Mouse (Mus musculus): ENCODE data around the gene Unc5a. TPM values are rescaled to one million over a fixed set of nuclear protein-coding genes. Genes with fewer than 3 reads are reported as not detected.
A peak's percentile ranks its signal among the peaks of the same experiment; 100 is the strongest.

The Unc5a gene
- total RNA-seq, 2 experiments from 2014 or later, result 66.0 to 78.0 TPM

DNA sequence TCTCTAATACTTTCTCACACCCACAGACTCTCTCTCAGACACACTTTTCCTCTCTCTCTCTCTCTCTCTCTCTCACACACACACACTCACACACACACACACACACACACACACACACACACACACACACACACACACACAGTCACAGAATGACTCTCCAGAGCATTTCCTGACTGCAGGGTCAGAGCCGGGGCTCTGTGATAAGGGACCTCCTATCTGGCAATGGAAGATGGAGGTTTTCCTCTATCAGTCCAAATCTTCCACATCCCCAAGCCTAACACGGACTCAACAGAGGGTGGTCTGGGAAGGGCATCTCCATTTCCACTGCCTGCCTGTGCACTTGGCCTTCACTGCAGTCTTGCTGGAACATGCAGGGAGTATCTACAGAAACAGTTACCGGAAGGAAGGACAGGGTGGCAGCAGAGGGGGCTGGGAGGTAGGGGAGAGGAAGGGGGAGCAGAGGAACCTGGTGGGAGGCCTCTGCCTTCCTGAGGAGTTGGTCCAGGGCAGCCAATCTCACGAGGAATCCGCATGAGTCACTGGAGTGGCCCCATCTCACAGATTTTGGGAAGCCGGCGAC is 39.1 kb downstream of the Unc5a start:
- DNase-seq (ENCODE audit: low spot score in 2 of 2), result no peak
- intact Hi-C loops (cut with DNase I), result no loop called here

- intact Hi-C loops (cut with DNase I), result no loop called here
- no peak for DNase-seq (ENCODE audit: low spot score in 2 of 2)
Observed at GRCm38 (mm10) chr13:54992215-54992614, 43.0 kb downstream of the Unc5a start.

DNA sequence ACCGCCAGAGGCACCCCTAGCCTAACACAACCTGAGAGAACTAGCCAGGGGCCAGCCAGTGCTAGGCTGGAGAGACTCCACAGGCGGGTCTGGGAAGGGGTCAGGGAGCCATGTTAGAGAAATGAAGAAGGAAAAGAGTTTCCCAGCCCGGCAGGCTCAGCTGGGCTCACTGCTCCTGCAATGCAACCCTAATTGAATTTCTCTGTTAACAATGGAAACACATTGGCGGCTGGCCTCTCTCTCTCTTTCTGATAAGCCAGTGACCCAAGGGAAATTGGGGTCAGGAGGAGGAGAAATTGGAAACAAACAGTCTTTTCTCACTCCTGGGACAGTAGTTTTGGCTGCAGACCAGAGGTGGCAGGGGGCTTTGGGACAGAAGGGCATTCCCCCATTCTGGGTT is 45.4 kb downstream of the Unc5a start:
- DNase-seq (ENCODE audit: low spot score in 2 of 2), result no peak
- intact Hi-C loops (cut with DNase I), result no loop called here

DNA sequence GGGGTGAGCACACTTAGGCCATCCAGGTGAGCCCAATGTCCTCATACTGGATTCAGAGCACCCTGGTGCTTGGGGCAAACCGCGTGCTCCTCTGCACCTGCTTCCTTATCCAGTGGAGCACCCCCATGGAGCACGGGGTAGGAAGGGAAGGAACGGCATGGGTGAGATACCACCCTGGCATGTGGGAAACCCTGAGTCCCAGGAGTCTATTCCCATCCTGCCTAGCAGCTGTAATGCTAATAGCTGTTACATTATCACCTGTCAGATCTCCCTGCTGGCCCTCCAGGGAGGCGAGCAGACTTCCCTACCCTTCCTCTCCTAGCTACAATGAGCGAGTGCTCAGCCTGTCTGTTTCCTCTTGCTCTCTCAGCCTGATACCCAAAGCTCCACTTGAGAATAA is 46.0 kb downstream of the Unc5a start:
- DNase-seq (ENCODE audit: low spot score in 2 of 2), result no peak

DNA sequence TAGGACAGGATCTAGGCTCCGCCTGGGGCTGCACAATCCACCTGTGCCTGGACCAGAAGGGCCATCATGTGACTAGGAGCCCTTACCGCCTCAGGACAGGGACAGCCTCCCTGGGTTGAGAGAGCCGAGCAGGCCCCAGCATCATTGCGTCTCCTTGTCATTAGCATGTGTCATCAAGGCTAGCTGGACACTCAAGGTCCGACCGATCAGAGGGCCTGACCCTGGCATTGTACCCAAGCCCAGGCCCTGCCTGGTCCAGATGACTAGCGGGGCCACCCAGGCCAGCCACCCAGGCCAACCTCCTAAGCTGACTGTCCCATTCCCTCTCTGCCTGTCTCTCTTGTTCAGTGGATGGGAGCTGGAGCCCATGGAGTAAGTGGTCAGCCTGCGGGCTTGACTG is 48.4 kb downstream of the Unc5a start:
- no peak for DNase-seq (ENCODE audit: low spot score in 2 of 2)
- intact Hi-C loops (cut with DNase I), result no loop called here

More for the DNA sequence above, 46.0 kb downstream of the Unc5a start:
- intact Hi-C loops (cut with DNase I), result no loop called here

DNA sequence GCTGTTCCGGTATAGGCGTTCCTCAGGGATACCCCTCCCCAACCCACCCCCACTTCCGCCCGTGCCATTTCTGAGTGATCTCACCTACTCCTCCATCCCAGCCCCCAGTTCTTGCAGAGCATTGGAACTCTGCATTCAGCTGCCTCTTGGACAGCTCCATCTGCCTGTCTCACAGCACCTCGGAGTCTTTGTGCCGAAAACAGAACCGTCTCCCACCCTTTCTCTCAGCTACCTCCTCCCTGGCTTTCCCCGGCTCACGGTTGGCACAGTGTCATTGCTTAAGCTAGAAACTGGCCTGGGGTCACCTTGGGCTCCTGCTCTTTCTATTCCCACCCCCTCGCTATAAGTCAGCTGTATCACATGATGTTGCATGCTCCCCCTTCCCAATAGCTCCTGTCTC is 51.2 kb downstream of the Unc5a start:
- DNase-seq (ENCODE audit: low spot score in 2 of 2), result peak; percentile 69 to 82
- intact Hi-C loops (cut with DNase I), result no loop called here

DNA sequence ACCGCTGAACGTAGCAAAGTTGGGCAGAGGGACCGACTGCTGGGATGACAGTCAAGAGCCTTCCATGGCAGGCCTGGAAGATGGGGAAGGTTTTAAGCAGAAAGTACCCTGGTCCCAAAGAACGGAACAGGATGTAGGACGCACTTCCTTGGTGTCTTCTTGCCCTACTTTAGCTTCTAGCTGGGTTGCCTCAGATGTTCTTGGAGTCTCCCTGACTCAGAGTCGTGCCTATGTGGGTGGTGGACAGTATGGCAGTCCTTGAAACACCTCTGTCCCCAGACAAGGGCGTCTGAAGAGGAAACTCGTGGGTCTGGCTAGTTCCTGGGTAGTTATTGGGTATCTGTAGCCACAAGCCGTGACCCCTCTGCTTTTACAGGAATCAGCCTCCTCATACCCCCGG is 52.9 kb downstream of the Unc5a start:
- DNase-seq (ENCODE audit: low spot score in 2 of 2), result peak in 1 of 2 experiments; percentile 52
- intact Hi-C loops (cut with DNase I), result no loop called here

- intact Hi-C loops (cut with DNase I), result no loop called here
- peak in 1 of 2 experiments; percentile 54 for DNase-seq (ENCODE audit: low spot score in 2 of 2)
Observed at GRCm38 (mm10) chr13:55004646-55005045, 55.4 kb downstream of the Unc5a start.

GRCm38 (mm10) chr13:55005691-55006414 is 56.6 kb downstream of the Unc5a start:
- intact Hi-C loops (cut with DNase I), result no loop called here
- no peak for DNase-seq (ENCODE audit: low spot score in 2 of 2)

DNA sequence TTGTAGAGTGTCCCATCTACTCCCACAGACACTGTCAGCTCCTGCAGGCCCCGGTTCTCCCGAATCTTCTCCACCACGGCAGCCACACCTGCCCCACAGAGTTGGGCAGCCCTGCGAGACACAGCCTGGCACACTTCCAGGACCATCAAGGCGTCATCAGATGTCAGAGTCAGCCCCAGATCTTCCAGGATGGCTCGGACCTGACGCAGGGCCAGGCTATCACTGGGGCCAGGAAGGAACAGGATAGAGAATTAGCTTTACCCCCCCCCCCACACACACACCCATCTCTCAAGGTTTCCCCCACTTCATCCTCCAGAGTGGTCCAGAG is 57.2 kb downstream of the Unc5a start:
- no peak for DNase-seq (ENCODE audit: low spot score in 2 of 2)
- intact Hi-C loops (cut with DNase I), result no loop called here

GRCm38 (mm10) chr13:55008589-55008988 is 59.4 kb downstream of the Unc5a start:
- intact Hi-C loops (cut with DNase I), result no loop called here
- peak in 1 of 2 experiments; percentile 60 for DNase-seq (ENCODE audit: low spot score in 2 of 2)

GRCm38 (mm10) chr13:55011103-55011502 is 61.9 kb downstream of the Unc5a start:
- intact Hi-C loops (cut with DNase I), result loop anchor here (5.0 kb wide), 1 partner anchor 54 kb away; no protein-coding TSS in a partner anchor
- DNase-seq (ENCODE audit: low spot score in 2 of 2), result no peak

DNA sequence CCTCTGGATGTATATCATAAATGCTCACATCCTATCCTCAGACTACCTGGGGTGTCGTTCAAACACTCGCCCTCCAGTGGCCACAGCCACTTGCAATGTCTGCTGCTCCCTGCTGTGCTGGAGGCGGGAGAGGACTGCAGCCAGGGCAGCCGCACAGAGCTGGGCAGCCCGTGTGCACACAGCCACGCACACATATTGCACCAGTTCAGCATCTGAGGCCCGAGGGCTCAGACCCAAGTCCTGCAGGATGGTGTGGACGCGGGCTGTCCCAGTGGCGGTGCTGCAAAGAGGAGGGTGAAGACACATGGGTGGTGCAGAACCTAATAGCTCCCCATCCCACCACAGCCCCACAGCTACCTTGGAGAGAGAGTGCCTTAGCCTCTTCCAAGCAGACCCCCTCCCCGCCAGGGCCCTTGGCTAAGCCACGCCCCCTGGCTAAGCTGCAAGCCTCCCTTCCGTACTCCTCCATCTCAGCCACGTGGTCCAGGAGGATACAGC is 62.8 kb downstream of the Unc5a start:
- DNase-seq (ENCODE audit: low spot score in 2 of 2), result no peak
- intact Hi-C loops (cut with DNase I), result loop anchor here (5.0 kb wide), 1 partner anchor 55 kb away; no protein-coding TSS in a partner anchor

- intact Hi-C loops (cut with DNase I), result loop anchor here (5.0 kb wide), 1 partner anchor 57 kb away; no protein-coding TSS in a partner anchor
- DNase-seq (ENCODE audit: low spot score in 2 of 2), result no peak
Observed at GRCm38 (mm10) chr13:55013702-55014344, 64.6 kb downstream of the Unc5a start.

GRCm38 (mm10) chr13:55014451-55014850 is 65.2 kb downstream of the Unc5a start:
- no peak for DNase-seq (ENCODE audit: low spot score in 2 of 2)
- intact Hi-C loops (cut with DNase I), result loop anchor here (5.0 kb wide), 1 partner anchor 57 kb away; no protein-coding TSS in a partner anchor

DNA sequence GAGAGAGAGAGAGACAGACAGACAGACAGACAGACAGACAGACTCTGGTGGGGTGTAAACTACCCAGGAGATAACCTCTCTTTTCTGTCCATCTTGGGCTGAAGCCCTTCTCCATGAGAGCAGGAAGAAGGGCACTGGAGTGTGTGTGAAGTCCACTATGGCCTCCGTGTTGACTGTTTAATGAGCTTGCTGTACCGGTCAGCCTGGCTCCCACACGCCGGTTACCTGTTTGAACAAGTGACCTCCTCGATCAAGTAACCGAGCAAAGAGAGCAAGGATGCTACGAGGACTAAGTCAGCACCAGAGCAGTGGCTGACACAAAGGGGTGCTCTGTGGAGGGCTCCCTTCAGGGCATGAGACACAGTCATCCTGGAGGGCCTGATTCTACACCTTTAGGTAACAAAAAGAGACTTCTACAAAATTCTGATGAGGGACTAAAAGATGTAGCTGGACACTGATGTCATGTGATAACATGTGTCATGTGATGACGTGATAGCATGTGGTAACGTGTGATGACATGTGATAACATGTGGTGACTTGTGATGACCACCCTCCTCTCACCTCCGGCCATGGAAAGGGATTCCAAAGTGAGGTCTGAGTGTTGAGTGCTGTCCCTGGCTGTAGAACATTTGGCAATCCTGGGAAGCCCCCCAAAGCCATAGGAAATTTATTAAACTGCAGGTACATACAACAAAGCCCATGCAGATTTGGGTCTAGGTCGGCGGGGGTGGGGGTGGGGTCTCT is 68.1 kb downstream of the Unc5a start:
- intact Hi-C loops (cut with DNase I), result no loop called here
- DNase-seq (ENCODE audit: low spot score in 2 of 2), result no peak

DNA sequence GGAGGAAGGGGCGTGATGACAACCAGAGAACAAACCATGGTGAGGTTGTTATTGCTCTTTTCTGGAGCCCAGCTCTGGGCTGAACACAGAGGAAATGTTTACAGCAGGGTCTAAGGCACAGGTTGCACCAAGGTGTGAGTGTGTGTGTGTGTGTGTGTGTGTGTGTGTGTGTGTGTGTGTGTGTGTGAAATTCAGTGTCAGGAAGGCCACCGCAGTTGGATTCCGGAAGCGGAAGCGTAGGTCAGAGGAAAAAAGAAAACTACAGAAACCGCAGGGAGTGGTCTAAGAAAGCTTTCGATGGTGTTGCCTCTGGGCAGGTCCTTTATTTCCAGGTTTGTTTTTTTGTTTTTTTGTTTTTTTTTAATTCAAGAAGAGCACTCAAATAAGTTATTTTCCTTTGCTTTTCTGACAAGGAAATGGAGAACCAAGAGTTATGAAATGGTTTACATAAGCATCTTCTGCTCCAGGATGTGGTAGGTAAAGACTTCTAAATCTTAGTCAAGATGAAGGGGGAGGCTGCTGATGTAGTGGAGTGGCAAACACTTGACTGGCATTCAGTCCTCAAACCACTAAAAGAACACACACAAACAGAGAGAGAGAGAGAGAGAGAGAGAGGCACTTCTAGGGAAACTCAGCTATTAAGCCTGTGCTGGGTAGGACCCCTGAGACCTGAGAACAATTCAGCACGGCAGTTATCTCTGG is 68.8 kb downstream of the Unc5a start:
- intact Hi-C loops (cut with DNase I), result no loop called here

GRCm38 (mm10) chr13:55018700-55019099 is 69.5 kb downstream of the Unc5a start:
- intact Hi-C loops (cut with DNase I), result no loop called here
- no peak for DNase-seq (ENCODE audit: low spot score in 2 of 2)

More for the DNA sequence above, 68.8 kb downstream of the Unc5a start:
- DNase-seq (ENCODE audit: low spot score in 2 of 2), result no peak

DNA sequence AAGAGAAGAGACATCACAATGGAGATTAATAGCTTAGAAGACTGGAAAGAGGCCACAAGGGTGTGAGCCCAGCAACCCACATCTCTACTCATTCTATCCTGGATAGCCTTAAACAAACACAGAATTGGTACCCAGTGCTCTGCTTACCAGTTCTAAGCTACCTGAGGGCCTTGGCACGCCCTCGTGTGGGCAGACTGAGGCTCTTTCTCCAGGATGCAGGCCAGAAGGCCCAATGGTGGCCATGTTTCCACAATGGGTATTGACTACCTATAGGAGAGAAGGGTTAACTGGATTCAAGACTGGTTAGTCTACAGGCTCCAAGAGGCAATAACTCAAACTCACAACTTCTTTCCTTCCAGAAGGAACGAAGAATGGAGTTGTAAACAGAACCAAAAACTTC is 70.0 kb downstream of the Unc5a start:
- no peak for DNase-seq (ENCODE audit: low spot score in 2 of 2)
- intact Hi-C loops (cut with DNase I), result no loop called here

Data from left cerebral cortex, postnatal 14 days (tissue).